Mouse (Mus musculus): Measurements from ENCODE around the gene Sh3pxd2b.

The Sh3pxd2b gene

DNA sequence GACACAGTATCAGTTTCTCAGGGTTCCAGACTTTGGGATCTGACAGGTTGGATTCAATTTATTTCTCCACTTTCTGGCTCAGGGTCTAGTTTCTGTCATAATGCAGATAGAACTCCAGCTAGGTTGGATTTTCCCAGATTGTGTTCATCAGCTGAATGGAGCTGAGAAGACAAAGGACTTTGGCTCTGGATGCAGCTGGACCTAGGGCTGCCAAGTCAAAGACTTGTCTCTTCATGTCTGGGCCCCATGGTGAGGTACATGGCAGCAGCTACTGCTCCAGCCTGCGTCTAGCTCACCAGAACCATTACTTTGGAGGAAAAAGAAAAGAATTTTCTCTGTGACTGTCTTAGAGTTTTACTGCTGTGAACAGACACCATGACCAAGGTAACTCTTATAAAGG is 28.5 kb downstream of the Sh3pxd2b start:
- DNase-seq, result no peak

DNA sequence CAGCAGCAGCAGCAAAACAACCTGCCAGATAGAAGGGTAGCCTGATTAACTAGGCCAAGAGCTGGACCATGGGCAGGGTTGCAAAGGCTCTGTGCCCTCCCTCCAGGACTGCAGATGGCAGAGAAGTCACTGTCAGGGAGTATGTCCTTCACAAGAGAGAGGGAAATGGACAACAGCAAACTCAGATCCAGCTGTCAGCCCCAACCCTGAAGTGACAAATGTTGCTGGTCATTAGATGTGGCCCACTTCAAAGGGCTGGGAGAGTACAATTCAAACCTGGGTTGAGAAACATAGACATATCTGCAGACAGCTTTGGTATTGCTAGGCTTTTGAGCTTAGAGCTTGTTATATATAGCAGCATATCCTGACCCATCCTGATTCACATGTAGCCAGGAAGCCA is 32.3 kb downstream of the Sh3pxd2b start:
- DNase-seq, result no peak

DNA sequence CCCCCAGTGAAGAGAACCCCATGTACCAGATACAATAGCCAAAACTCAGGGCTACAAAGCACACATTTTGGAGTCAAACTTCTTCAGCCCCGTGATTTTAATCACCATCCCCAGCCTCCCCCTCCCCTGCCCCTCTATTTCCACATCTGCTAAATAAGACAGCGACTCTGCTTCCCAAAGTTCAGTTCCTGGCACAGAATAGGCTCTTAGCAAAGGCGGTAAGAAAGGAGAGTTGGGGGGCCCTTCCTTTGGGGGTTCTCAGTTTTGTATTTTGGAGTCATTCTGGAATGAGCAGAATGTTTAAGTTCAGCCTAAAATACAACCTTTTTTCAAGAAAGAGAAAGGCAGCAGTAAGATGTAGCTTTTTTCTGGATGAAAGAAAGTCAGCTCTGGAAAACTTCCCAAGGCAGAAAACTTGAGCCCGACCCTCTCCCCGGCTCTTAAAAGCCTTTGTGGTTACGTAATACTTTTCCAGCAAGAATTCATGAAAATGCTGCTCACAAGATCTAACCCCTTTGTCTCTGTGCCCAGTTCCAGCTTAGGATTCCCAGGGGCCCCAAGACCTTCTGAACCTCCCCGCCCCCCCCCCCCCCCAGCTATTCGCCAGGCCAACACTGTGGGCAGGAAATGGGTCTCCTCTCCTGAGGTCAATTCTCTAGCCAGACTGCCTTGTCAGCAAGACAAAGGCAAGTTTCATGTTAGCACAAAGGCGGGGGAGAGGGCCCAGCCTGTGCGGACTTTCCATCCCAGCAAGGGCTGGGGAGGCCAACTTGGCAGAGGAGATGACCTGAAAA is 35.9 kb downstream of the Sh3pxd2b start:
- DNase-seq, result peak; percentile 17

DNA sequence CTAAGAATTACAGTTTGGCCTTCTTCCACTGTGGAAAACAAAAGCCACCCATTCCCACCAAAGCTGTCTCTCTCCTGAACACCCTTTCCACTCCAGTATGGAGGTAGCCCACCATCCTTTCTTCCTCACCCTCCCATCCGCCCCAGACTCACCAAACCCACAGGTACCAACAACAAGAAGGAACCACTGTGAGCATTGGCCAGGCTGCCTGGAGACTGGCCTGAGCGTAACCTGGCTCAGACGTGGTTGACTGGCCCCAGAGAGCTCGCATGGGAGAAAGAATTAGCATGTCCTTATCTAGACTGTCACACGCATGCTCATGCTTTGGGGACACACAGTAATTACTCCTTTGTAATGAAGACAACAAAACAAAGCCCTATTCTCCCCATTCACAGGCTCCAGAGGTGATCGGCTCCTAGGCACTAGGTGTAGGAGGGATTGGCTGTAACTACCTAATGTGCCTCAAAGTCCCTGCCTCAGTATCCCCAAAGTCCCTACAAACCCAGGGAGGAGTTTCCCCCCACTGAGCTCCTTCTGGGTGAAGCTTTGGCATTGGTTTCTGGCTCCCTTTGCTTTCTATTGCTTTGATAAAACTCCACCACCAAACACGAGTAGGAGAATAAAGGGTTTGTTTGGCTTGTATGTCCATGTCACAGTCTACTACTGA is 36.6 kb downstream of the Sh3pxd2b start:
- DNase-seq, result no peak

DNA sequence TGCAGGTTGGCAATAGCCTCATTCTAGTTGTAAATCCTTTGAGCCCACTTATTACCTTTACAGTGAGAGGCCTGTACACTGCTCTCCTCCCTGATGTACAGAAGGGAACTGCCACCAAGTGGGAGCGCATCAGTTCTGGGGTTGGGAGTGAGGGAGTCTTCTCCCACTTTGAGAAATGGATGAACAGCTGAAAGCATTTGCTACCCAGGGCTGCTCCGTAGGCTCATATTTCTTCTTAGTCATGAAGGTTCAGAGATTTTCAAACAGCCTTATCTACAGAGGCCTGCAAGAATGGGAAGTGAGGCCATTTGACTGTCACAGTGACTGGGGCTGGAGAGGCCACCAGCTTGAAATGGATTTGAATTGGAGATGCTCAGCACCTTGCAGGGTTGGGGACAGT is 38.4 kb downstream of the Sh3pxd2b start:
- no peak for DNase-seq

DNA sequence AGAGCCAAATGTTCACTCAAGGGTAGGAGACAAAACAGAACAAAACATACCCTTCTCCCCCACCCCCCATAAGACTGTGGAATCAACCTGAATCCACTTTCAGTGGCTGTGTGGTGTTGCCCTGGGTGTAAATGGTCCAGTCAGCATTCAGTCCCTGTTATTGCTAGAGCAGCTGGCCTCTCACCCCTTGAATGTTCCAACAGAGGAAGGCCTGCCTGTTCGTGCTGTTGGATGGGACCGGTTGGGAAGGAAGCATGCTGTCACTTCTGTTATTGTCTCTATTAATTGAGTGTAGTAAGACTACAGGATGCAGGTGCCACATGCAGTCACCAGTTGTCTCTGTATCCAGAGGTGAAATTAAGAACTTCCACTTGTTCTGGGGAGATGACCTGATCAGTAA is 40.4 kb downstream of the Sh3pxd2b start:
- DNase-seq, result no peak

DNA sequence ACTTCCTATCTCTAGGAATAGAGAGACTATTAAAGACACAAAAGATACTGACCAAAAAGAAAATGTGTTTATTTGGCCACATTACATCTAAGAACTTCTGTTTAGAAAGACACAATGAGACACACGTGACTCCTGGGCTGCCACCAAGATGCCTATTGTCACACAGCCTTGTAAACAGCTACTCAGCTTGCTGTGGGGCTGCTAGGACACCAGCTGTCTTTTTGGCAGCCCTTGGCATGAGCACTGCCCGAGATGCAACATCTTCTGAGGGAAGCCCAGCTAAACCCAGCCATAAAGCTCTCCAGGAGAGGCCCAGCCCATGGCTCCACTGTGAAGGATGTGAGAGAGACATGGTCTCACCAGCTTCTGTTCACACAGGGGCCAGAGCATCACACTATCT is 45.5 kb downstream of the Sh3pxd2b start:
- DNase-seq, result no peak

DNA sequence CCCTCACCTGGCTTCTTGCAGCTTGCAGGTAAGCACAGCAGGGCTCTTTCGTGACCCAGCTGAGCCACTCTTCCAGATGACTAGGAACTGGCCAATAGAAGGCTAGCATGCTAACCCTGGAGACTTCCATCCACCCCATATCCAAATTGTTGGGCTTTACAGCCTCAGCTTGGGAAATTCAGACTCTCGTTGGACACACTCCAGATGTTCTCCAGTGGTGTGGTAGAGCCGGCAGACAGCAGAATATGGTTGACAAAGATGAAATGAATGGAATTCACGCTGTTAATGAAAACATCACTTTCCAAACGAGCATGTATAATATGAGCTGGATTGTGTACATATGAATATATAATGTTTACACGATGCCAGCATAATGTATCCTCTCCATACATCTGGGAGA is 48.2 kb downstream of the Sh3pxd2b start:
- DNase-seq, result no peak

DNA sequence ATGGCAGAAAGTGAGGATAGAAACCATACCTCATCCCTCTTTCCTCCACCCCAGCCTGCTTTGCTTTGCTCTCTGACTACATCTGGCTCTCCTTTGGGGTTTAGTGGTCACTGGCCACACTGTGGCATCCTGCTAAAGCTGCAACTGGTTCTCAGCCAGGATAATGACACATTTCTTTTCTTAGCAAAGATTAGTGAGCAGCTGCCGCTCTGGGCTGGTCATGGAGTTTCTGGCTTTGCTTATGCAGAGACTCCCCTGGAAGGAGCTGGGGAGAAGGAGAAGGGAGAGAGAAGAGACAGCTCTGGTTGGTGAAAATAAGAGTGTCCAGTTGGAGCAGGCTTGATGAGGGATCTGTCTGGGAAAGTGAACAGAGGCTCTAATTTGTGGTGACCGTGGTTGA is 50.8 kb downstream of the Sh3pxd2b start:
- DNase-seq, result no peak

DNA sequence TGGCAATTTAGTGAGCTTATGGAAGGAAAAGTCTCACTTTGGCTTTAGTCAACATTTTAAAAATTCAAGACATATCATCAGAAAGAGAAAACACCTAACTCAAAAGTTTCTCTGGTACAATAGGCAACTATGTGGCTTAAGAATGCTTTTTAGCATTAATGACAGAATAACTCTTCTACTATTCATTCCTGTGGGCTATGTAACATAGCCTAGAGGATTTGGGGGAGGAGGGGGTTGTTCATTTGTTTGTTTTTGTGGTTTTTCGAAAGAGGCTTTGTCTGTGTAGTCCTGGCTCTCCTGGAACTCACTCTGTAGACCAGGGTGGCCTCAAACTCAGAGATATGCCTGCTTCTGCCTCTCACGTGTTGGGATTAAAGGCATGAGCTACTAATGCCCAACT is 51.6 kb downstream of the Sh3pxd2b start:
- DNase-seq, result no peak

DNA sequence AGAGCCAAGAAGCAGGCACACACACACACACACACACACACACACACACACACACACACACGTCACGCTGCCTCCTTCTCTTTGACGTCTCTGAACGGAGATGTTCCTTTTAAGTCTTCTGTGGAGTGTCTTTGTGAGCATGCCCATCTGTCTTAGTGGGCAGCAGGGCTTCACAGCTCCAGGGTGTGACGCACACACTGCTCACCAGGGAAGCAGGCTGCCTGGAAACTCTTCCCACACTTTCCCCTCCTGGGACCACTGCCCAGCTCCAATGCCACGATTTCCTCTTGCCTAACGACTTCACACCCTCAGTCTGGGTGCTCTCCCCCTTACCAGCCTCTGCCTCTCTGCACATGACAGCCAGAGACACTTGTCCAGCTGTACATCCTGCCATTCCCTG is 55.1 kb downstream of the Sh3pxd2b start:
- peak; percentile 59 for DNase-seq

DNA sequence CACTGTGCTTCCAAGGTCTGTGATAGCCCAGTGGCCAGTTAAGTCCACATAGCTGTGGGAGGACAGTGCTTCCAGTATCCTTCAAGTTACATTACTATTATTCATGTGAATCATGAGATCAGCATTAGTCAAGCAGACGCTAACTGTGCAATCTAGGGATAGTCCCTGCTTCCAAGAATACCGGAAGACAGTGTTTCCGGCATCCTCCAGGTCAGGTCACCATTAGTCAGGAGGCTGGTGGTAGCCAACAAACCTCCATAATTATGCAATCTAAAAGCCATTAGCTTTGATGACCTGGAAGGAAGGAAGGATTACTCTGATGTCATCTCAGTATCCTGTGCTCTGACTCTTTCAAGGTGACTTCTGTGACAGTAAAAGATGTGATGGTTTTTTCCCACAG is 57.1 kb downstream of the Sh3pxd2b start:
- no peak for DNase-seq

DNA sequence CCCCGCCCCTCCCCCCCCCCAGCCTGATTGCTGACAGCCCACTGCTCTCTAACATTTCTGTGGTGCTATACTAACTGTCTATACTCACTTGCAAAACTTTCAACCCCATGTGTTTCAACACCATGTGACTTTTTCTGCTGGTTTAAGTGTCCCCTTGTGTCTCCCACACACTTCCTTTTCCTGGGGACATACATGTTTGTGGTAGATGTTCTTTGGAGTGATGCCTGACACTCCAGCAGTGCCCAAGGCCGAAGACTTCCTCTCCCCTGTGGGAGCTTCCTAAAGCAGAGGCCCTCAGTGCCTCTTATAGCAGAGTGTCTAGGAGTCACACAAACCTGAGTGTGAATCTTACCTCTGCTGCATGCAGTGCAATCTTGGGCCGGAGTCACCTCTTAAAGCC is 60.2 kb downstream of the Sh3pxd2b start:
- DNase-seq, result no peak

DNA sequence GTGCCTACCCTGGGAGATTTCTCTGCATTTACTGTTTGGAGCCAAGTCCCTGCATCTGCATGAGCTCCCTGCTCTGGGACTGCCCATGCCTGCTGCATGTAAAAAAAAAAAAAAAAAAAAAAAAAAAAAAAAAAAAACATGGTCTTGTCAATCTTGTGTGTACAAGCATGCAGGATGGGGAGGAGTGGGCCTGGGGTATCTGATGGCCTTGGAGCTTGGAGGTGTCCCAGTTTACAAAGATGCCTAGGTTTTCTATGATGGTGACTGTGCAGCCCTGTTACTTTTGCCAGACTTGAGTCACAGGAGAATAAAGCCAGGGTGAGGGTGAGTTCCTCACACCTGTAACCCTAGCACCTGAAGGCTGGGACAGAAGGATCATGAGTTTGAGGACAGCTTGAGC is 61.4 kb downstream of the Sh3pxd2b start:
- no peak for DNase-seq

DNA sequence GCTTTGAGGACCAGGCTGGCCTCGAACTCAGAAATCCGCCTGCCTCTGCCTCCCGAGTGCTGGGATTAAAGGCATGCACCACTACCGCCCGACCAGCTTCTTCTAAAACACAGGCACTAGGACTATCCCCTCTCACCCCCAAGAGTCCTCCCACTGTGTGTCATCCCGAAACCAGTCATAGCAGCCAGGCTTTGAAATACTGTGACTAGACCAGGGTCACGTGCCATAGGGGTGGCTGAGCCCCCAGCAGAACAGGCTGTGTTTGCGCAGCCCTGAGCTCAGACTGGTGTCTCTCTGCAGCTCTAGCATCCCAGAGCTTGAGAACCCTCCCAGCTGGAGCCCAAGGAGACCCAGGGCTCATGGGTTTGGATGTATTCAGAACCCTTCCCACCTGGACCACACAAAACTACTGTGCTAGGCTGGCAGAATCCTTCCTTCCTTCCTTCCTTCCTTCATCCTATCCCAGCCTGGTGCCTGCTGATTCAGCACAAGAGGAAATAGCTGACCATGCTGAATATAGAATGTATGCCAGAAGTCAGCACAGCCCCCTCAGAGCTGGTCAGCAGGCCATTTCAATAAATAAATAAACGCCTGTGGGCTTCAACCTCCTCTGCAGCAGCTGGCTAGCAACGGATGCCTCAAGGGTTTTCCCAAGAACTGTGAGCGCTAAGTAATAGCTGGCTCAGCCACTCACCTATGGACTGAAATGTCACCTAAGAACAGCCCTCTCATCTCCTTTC is 62.4 kb downstream of the Sh3pxd2b start:
- no peak for DNase-seq

DNA sequence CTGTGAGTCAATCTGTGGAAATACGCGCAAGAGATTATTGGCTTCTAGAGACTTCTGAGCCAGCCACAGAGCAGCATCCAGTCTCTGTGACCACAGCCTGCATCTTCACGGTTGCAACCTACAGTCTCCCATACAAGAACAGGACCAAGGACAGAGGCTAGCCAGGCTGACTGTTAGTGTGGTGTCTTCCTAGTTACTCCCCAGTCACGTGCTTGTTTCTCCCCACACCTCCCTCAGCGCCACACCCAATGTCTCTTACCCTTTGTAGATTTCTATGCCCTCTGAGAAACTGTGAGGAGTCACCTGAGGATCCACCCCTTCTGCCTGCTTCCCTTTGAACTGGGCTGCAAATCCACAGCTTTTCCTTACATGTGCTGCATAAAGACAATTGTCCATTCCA is 72.4 kb downstream of the Sh3pxd2b start:
- DNase-seq, result no peak

DNA sequence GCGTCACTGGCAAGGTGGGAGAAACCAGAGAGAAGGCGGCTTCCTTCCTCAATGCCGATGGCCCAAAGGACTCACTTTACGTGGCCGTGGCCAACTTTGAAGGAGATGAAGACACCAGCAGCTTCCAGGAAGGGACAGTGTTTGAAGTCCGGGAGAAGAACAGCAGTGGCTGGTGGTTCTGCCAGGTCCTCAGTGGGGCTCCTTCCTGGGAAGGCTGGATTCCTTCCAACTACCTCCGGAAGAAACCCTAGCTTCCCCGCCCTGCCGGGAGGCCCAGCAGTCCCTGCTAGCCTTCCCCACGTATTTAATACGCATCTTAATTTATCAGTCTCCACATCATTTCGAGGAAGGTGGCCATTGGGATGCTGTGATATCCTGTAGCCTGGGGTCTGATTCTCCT is 75.7 kb downstream of the Sh3pxd2b start:
- no peak for DNase-seq

DNA sequence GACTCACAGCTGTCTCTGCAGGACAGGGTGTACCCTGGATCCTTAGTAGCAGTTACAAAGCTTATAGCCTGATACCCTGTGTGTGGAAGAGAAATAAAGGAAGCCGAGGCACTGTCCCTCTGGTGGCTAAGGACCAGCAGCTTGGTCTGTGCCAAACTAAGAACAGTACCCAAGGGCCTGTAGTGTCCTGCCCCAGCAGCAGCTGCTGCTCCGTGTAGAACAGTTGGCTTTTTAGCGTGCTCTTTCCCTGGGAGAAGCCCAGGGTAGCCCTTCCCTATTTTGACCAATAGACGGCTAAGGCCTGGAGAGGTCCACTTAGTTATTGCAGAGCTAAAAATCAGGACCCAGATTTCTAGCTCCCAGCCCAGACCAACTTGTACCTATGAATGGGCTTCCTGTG is 77.0 kb downstream of the Sh3pxd2b start:
- no peak for DNase-seq

DNA sequence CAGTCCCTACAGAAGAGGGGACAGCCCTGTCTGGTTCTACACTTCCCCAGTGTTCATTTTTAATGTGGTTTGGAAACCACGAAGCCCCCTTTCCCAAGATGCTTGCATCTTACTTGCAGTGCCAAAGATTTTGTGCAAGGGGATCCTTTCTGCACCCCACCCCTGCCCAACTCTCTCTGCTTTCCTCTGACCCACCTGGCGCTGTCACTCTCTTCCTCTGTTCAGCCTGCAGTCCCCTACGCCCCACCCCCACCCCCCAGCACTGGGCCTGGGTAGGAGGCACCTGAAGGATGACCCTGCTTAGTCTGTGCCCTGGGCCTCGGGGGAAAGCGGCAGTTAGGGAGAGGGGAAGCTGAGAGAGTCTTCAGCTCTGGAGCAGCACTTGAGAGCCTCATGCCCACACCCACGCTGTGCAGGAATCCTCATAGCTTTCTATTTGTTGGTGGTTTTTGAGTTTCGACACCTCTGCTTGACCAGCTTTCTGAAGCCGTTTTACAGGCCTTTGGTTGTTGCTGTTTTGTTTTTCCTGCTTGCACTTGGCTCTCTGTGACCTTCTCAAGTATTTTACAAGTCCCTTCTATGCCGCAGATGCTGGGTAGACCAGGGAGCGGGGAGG is 77.5 kb downstream of the Sh3pxd2b start:
- DNase-seq, result no peak

DNA sequence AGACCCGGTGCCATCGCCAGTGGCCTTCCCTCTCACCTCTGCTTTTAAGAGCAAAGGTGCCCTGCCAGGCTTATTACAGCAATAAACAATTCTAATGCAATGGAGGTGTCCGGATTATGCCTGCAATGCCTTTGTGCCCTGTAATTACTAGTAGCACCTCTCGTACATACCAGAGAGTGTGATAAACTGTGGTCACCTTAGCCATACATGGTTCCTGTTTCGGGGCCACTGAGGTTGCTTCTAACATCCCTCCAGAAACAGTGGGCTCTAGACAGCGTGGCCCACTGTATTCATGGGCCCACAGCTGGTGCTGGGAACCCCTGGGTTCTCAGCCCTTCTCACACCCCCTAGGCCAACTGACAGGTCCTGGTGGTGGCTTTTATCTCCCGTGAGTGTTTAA is 79.9 kb downstream of the Sh3pxd2b start:
- no peak for DNase-seq

DNA sequence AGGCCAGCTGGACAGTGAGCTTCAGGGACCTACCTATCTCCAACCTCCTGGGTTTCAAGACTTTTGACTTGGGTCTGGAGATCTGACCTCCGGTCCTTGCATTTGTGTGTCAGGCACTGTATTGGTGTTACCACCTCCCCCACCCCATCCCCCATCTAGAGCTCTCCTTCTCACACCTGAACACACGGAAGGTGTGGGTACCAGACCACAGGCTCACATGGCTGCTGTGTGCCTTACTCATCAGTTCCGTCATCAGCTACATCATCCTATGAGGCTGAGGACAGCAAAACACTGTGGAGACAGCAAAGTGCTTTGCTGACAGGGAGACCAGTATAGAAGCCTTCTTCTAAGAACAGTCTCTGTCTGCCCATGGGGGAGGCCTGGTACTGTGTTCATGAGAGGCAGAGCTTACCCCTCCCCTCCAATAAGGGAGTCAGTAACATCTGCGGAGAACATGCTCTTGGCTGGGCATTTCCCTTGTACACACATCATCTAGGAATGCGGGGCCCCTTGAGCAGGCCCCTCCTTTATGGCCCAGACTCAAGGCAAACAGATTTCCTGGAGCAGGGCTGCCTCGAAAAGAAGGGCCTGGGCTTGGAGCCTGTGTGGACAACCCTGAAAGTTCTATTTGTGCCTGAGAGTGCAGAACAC is 87.9 kb downstream of the Sh3pxd2b start:
- DNase-seq, result no peak

DNA sequence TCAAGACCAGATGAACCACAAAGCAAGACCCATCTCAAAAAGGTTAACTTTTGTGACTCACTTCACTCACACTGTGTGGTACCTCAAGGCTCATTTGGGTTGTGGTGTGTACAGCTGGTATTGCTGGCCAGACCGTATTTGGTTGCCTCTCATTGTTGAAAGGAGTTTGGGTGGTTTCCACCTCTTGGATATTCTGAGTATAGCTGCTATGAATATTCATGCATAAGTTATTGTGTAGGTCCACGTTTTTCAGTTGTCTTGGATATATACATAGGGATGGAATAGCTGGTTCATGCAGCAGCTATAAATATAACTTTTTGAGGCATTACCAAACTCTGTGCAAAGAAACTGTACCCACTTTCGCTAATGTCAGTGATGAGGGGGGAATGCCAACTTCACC is 95.0 kb downstream of the Sh3pxd2b start:
- no peak for DNase-seq

DNA sequence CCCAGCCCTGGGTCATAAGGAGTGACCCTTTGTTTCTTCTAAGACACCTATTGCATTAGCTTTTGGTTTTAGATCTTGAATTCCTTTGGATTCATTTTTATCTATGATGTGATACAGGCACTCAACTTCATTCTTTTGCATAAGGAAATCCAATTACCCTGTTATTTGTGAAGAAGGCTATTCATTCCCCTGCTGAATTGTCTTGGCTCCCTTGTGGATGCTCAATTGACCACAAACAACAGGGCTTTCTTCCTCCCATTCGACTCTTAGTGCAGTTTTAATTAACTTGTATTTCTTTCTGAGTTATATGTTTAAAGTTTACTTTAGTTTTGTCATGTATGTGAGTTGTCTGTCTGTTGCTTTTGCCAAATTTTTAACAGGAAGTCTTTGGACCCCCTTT is 96.6 kb downstream of the Sh3pxd2b start:
- DNase-seq, result no peak
